Mouse (Mus musculus) frontal cortex, postnatal 14 days (tissue): ENCODE data around the gene Twnk.
A peak's percentile ranks its signal among the peaks of the same experiment; 100 is the strongest.

Source experiments
- DNase-seq, 2 experiments: peaks; one replicate each; pipeline ENCODE4 v3.0.0; 2022; ENCODE audit warnings: low spot score in 2 of 2

Gene Twnk

DNA sequence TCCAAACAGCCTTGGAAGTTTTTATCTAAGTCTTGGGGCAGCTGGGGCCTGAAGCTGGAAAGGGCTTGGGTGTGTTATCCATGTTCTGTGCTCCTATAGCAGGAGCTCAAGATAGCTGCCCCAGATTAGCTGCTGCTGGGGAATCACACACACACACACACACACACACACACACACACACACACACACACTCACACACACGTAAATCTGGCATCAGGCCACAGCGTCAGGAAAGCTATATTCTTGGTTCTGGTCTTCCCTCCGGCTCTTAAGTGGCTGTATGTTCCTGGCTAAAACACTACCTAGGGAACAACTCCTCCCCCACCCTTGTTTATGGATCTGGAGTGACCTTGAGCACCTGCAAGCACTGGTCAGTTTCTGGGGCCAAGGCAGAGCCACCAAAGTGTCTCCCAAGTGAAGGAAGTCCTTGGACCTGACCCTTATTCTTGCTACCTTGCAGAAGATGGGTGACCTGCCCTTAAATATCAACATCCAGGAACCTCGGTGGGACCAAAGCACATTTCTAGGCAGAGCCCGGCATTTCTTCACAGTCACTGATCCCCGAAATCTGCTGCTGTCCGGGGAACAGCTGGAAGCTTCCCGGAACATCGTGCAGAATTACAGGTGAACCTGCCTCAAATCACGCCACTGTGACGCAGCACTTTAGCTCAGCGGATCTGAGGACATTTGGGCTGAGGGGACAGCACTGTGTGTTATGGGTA, 43.3 kb downstream of the Twnk start:
- DNase-seq: no peak

DNA sequence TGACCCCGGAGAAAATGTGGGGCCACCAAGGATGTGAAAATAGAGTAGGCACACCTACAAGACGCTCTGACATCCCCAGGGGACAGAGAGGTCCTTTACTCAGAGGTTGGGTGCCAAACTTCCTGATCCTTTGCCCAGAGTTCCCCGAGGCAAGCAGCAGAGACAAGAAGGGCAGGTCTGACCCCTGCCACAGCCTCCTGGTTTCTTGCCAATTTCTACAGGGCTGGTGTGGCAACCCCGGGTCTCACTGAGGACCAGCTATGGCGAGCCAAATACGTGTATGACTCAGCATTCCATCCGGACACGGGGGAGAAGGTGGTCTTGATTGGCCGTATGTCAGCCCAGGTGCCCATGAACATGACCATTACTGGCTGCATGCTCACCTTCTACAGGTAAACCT, 44.1 kb downstream of the Twnk start:
- no peak for DNase-seq

DNA sequence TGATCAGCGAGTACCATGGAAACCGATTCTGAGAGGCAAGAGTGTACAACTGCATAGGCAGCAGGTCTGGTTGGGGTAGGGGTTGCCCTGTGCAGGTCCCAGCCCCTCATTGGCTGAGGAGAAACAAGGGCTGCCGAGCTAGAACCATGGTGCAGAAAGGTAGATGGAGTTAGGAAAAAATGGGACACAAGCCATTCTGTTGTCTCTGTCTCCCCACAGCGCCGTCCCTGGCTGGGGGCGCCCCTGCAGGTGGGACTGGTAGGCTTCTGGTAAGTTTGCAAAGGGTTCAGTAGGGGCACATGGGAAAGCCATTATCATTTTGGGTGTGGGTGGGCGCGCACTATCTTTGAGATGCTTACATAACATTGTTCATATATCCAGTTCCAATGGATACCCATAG, 48.0 kb downstream of the Twnk start:
- DNase-seq: no peak

DNA sequence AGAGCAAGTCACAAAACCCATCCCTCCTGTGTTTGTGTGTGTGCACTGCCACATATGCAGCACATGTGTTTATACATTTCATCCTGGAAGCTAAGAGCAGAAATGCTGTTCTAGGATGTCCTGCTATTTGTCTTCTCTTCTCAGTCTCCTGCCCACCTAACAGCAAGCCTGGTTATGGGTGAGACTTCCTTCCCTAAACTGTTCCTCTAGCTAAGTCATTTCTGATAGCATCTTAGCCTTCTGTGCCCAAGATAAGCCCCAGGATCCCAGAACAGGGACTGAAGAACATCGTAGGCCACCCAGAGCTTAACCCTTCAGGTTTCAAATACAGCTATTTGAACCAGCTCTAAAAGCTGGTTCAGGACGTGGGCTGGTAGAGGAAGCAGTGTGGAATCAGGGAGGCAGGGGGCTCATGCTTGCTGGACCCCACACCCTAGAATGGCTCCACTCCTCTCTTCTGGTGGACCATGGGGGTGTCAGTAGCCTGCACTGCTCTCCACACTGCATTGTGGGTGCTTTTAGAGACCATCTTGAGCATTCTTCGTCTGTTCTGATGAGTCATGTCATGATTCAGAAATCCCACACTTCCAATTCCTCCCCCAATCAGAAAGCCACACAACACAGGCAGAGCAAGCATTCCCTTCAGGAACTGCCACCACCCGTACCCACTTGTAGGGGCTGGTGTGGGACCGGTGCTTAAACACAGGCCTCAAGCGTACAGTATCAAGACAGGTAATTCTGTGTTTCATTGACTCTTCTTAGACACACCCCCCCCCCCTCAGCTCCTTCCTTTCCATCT, 49.6 kb downstream of the Twnk start:
- no peak for DNase-seq

DNA sequence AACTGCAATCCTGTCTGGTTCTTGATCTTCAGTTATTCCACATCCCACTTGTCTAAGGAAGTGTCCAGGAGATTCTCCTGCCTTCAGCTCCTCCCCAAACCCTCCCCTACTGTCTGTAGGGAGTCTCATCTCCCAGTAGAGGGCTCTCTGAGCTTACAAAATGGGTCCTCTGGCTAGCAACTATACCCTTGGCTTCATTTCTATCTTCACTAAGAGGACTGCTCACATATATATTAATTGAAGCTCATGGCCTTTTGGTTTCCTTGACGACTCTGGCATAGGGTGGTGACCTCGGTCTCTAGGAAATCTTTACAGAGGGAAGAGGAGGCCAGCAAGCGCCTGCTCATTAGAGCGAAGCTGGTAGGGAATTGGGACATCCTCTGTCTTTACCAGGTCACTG, 50.9 kb downstream of the Twnk start:
- DNase-seq: no peak

DNA sequence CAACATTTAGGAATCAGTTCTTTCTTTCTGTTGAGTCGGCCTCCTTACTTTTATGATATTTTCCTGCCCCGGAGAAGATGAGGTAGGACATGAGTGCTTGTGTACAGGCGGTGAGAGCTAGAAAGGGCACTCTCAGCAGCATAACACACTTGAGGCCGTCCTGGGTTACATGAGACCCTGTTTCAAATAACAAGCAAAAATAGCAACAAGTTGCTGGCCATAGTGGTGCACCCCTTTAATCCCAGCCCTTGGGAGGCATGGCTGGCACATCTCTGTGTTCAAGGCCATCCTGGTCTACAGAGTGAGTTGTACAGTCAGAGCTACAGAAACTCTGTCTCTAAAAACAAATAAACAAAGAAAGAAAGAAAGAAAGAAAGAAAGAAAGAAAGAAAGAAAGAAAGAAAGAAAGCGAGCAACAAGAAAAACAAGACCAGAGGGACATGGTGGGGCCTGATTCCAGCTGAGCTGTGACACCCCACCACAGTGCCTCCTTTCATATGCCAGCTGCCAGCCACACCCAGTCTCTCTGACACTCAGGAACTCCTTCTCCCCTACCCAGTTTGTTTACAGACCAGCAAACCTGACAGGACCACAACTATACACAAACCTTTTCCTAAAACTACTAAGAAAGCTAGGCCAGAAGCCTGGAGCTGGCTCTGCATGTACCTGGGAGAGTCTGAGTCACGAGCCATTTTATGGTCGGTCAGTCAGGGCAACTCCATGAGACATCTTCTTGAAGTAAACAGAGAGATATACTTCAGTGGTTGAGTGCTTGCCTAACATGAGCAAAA, 51.6 kb downstream of the Twnk start:
- DNase-seq: no peak

DNA sequence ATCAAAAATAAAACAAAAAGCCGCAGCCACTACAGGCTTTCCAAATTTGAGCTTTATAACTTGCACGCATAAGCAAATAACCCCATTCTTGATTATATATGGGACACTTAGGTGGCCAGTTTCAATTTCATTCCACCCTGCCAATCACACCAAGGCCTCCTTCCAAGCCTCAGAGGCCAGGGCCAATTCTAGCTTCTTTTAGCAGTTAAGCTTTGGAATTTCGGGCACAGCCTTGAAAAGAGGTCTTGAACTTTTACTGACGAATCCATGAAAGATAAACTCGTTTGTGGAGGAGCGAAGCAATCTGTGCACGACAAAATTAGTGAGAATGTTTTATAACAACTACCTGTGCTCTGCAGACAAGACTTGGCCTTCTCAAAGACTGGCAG, 52.3 kb downstream of the Twnk start:
- DNase-seq: no peak

DNA sequence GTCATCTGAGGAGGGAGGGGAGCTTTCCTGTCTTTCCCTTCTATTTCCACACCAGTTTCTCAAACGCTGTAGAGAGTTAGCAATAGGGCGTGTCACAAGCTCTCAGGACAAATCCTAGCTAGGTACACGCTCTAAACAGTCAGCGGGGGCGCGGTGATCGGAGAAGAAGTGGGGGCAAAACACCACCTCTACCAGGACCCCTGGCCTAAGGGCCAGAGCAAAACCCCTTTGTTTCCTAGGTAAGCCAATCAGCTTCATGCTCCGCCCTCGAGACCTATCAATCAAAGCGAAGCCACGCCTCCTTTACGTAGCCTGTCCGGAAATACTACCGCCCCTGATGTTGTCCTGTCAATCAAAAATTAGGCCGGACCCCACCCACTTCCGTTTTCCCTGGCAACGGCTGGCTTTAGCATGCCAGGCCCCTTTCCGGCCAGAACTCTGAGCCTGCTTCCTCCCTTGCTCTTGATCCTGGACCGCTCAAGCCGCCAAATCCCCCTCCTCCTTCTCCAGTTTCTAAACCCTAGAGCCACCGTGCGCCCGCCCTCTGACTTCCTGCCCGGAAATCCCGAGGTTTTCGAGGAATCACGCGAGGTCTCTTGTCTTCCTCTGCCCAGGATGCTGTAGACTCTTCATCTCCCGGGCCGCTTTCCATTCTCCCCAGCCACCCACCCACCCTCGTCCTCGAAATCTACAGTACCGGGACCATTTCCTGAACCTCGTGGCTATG, 52.8 kb downstream of the Twnk start:
- DNase-seq: peak; percentile 89 to 91

DNA sequence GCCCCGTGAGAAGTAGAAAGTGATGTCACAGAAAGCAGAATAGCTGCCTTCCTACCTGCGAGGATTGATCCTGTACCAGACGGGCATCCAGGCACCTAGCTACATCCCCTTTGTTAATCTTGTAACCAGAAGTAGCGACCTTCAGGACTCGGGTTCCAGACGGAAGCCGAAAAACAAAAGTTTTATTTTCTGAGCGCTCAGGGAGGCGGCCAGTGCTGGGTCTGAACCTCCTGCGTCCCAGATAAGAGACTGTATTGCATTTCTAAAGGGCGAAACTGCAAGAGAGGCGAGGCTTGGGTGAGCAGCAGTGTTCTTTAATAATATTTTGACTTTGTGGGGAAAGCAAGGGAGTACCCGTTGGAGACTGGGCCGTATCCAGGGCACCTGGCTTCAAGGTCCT, 53.4 kb downstream of the Twnk start:
- DNase-seq: no peak
